Mouse (Mus musculus): ENCODE measurements around the gene Tmem203. TPM values are rescaled to one million over a fixed set of nuclear protein-coding genes. Genes with fewer than 3 reads are reported as not detected.

Gene Tmem203
- polyA plus RNA-seq, 1 experiment from 2014 or later: 5.9 TPM

DNA sequence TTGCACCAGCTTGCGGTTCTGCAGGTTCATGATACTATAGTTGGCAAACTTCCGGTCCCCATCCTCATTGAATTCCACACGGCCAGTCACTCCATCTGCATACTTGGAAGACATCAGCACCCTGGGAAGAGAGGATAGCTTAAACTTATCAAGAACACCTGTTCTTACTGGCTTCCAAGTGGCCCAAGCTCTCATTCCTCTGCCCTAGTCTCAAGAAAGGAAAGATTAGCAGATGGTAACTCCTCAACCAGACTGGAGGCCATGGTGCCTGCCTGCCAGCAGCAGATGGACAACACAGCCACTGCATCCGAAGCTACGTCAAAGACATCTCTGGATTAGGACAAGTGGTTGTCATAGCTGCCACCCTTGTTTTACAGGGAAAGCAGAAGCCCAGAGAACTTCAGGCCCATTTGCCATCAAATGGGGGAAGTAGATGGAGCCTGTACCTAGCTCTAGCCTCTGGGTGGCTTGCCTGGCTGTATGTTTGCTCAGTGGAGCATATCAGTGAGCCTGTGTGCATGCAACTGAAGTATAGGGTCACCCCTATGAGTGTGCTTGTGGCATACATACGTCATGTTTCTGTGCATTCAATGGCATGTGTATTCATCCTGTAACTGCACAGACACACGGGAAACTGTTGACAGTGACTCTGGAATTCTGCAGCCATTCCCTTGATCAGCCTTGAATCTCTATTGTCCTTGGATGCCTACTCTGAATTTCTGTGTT, 48.9 kb downstream of the Tmem203 start:
- Histone ChIP-seq H3K36me3 (ENCODE audit: inconsistent target) (no peaks in the 10 kb centered on the region), H3K27ac (no peak overlapping the region), H3K79me2 (ENCODE audit: inconsistent target) (no peaks in the 10 kb centered on the region), H3K4me3 (ENCODE audit: inconsistent target) (no peak overlapping the region)
- 72% methylated on average over 7 of the region's 7 CpGs for WGBS (ENCODE audit: missing documents)

- Histone ChIP-seq H3K79me2 (ENCODE audit: inconsistent target) (no peaks in the 10 kb centered on the region), H3K36me3 (ENCODE audit: inconsistent target) (no peaks in the 10 kb centered on the region), H3K27ac (no peak overlapping the region), H3K4me3 (ENCODE audit: inconsistent target) (peak overlapping the region; percentile 9; the same call in 1 of the 2 replicates)
- WGBS (ENCODE audit: missing documents): 3% methylated on average over 44 of the region's 45 CpGs
These were observed 49.7 kb downstream of the Tmem203 start for GRCm38 (mm10) chr2:25304657-25305541.

Other genes with a start within 250 kb of the Tmem203 start
- 4.8 to 12.0 TPM (median 8.9 TPM) in 3 replicates for gene Nsmf, start 201.1 kb upstream of the Tmem203 start, polyA plus RNA-seq (2018)
- gene Entpd8, start 175.1 kb upstream of the Tmem203 start, polyA plus RNA-seq (2018): not detected in 3 replicates
- not detected in 3 replicates for gene Noxa1, start 160.3 kb upstream of the Tmem203 start, polyA plus RNA-seq (2018)
- not detected in 3 replicates for gene Nrarp, start 74.7 kb upstream of the Tmem203 start, polyA plus RNA-seq (2018)
- gene Tor4a, start 58.6 kb upstream of the Tmem203 start, polyA plus RNA-seq (2018): 56.5 to 71.1 TPM (median 57.4 TPM) in 3 replicates
- 18.9 to 30.4 TPM (median 29.5 TPM) in 3 replicates for gene Nelfb, start 44.0 kb upstream of the Tmem203 start, polyA plus RNA-seq (2018)
- not detected in 3 replicates for gene Stpg3, start 40.8 kb upstream of the Tmem203 start, polyA plus RNA-seq (2018)
- not detected in 3 replicates for gene Fam166a, start 36.7 kb upstream of the Tmem203 start, polyA plus RNA-seq (2018)
- 49.1 to 144 TPM (median 76.8 TPM) in 3 replicates for gene Tubb4b, start 30.7 kb upstream of the Tmem203 start, polyA plus RNA-seq (2018)
- not detected in 3 replicates for gene Slc34a3, start 21.1 kb upstream of the Tmem203 start, polyA plus RNA-seq (2018)
- not detected in 3 replicates for gene Rnf224, start 18.7 kb upstream of the Tmem203 start, polyA plus RNA-seq (2018)
- 0.21 to 0.42 TPM in 2 of 3 replicates, not detected in the other for gene Rnf208, start 13.2 kb upstream of the Tmem203 start, polyA plus RNA-seq (2018)
- gene Cysrt1, start 13.0 kb upstream of the Tmem203 start, polyA plus RNA-seq (2018): not detected in 3 replicates
- gene AL732309.1, start 8.6 kb upstream of the Tmem203 start, polyA plus RNA-seq (2018): 3.0 to 6.1 TPM (median 4.7 TPM) in 3 replicates
- 6.1 to 7.8 TPM (median 6.6 TPM) in 3 replicates for gene Tprn, start 7.2 kb downstream of the Tmem203 start, polyA plus RNA-seq (2018)
- gene Ssna1, start 17.0 kb downstream of the Tmem203 start, polyA plus RNA-seq (2018): 26.0 to 60.7 TPM (median 55.7 TPM) in 3 replicates
- 51.0 to 59.8 TPM (median 54.1 TPM) in 3 replicates for gene Anapc2, start 17.0 kb downstream of the Tmem203 start, polyA plus RNA-seq (2018)
- not detected in 3 replicates for gene Tmem210, start 32.7 kb downstream of the Tmem203 start, polyA plus RNA-seq (2018)
- gene Lrrc26, start 34.5 kb downstream of the Tmem203 start, polyA plus RNA-seq (2018): not detected in 3 replicates
- gene Grin1, start 63.7 kb downstream of the Tmem203 start, polyA plus RNA-seq (2018): not detected in 3 replicates
- gene Man1b1, start 76.9 kb downstream of the Tmem203 start, polyA plus RNA-seq (2018): 36.0 to 43.5 TPM (median 43.4 TPM) in 3 replicates
- gene Dpp7, start 100.9 kb downstream of the Tmem203 start, polyA plus RNA-seq (2018): 101 to 192 TPM (median 107 TPM) in 3 replicates
- 55.8 to 128 TPM (median 119 TPM) in 3 replicates for gene Uap1l1, start 110.2 kb downstream of the Tmem203 start, polyA plus RNA-seq (2018)
- gene Sapcd2, start 116.9 kb downstream of the Tmem203 start, polyA plus RNA-seq (2018): 0.13 to 0.73 TPM in 2 of 3 replicates, not detected in the other
- 0.07 TPM in 1 of 3 replicates, not detected in the others for gene Entpd2, start 140.4 kb downstream of the Tmem203 start, polyA plus RNA-seq (2018)
- gene Npdc1, start 143.9 kb downstream of the Tmem203 start, polyA plus RNA-seq (2018): 1.2 to 2.9 TPM (median 2.5 TPM) in 3 replicates
- gene Fut7, start 167.8 kb downstream of the Tmem203 start, polyA plus RNA-seq (2018): 1.3 to 2.4 TPM (median 2.2 TPM) in 3 replicates
- 9.5 to 19.7 TPM (median 13.5 TPM) in 3 replicates for gene Abca2, start 173.3 kb downstream of the Tmem203 start, polyA plus RNA-seq (2018)
- not detected in 3 replicates for gene Clic3, start 201.4 kb downstream of the Tmem203 start, polyA plus RNA-seq (2018)
- gene Paxx, start 205.7 kb downstream of the Tmem203 start, polyA plus RNA-seq (2018): 6.0 to 12.9 TPM (median 6.4 TPM) in 3 replicates
- not detected in 3 replicates for gene Ptgds, start 214.6 kb downstream of the Tmem203 start, polyA plus RNA-seq (2018)
- gene Lcn12, start 238.5 kb downstream of the Tmem203 start, polyA plus RNA-seq (2018): not detected in 3 replicates
- 21.9 to 35.3 TPM (median 28.7 TPM) in 3 replicates for gene Fbxw5, start 245.3 kb downstream of the Tmem203 start, polyA plus RNA-seq (2018)
- 0.14 to 2.1 TPM in 2 of 3 replicates, not detected in the other for gene C8g, start 246.3 kb downstream of the Tmem203 start, polyA plus RNA-seq (2018)

Data from macrophage (primary cell).